ENCODE assay signal across 8 mouse cellular contexts in the genomic region with DNA sequence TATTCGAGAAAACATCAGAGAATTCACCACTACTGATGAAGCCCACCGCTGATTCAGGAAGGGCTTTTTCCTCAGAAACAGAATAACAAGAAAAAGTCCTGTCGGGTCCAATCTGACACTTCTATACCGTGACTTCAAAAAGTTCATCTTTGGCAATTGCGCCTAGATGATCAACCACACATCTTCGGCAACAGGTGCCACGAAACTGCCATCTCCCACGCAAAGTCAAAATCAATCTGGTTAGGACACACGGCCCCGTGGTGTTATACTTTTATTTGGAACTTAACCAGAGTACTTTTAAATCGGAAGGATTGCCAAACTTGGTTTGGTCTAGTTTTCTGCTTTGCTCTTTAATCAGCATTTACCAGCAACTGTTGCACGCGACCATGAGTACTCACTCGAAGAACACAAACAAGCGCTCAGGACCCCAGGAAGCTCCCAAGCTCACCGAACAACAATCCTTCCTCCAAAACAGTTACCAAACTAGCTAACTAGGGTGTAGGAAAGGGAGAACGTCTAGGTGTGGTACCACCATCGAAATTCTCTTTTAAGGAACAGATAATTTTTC. TPM values are rescaled to one million over a fixed set of nuclear protein-coding genes. Genes with fewer than 3 reads are reported as not detected.
A peak's percentile ranks its signal among the peaks of the same experiment; 100 is the strongest.
DNase-seq lines count a peak whose midpoint lies in the region; ATAC-seq and TF ChIP-seq lines count a peak whose summit lies in the region.

No protein-coding gene starts in this region.

- H3K27me3 ChIP-seq in hindbrain, embryonic 16.5 days (replicated peaks; ENCODE audit: control insufficient read depth, insufficient read depth, low read length): no peaks in the 10 kb centered on the region
- H3K27me3 ChIP-seq in midbrain, embryonic 15.5 days (replicated peaks): no peaks in the 10 kb centered on the region

- H3K9ac ChIP-seq in hindbrain, embryonic 16.5 days (ENCODE audit: low read depth, low read length): peak overlapping the region; percentile 98
- peak overlapping the region; percentile 94 for H3K9ac ChIP-seq in midbrain, embryonic 15.5 days

- no peak for ATAC-seq in hindbrain, embryonic 16.5 days
- no peak for ATAC-seq in midbrain, embryonic 15.5 days (replicated peaks)

- 1% methylated on average over 18 of the region's 18 CpGs for WGBS in hindbrain, embryonic 16.5 days
- WGBS in midbrain, embryonic 15.5 days: 1% methylated on average over 18 of the region's 18 CpGs

- peak overlapping the region; percentile 28; the same call in 1 of the 2 replicates for H3K27ac ChIP-seq in bone marrow macrophage, adult 2 months (ENCODE audit: insufficient read depth, low read depth, low read length)
- 0 out of 2 replicates have a peak overlapping the region, but pooled peaks have one; percentile 98 for H3K27ac ChIP-seq in hindbrain, embryonic 16.5 days (ENCODE audit: low read depth, low read length)
- H3K27ac ChIP-seq in midbrain, embryonic 15.5 days: peak overlapping the region; percentile 97

- peaks cover 7% of the 10 kb centered on the region for H3K4me1 ChIP-seq in bone marrow macrophage, adult 2 months (ENCODE audit: control insufficient read depth, insufficient read depth, low read length)
- H3K4me1 ChIP-seq in hindbrain, embryonic 16.5 days (ENCODE audit: control insufficient read depth, insufficient read depth, low read depth, low read length): peaks cover 23% of the 10 kb centered on the region
- H3K4me1 ChIP-seq in midbrain, embryonic 15.5 days: peaks cover 39% of the 10 kb centered on the region

- peak overlapping the region; percentile 77 for H3K4me2 ChIP-seq in hindbrain, embryonic 16.5 days (ENCODE audit: low read length)
- H3K4me2 ChIP-seq in midbrain, embryonic 15.5 days: peak overlapping the region; percentile 92

- no peaks in the 10 kb centered on the region for H3K9me3 ChIP-seq in hindbrain, embryonic 16.5 days (ENCODE audit: control insufficient read depth, low read length)
- H3K9me3 ChIP-seq in midbrain, embryonic 15.5 days: no peaks in the 10 kb centered on the region

- intact Hi-C loops in gastrocnemius, postnatal 36 days (cut with DNase I): no loop called here

- no peak for TF ChIP-seq POLR2A in bone marrow macrophage, adult 2 months (IDR thresholded peaks at IDR 0.05; ENCODE audit: borderline replicate concordance, low read depth, low read length)

- no peak for TF ChIP-seq CTCF in bone marrow macrophage, adult 2 months (IDR thresholded peaks at IDR 0.05; ENCODE audit: low read depth, low read length)

- H3K4me3 ChIP-seq in bone marrow macrophage, adult 2 months (ENCODE audit: insufficient read depth, low read length): peak overlapping the region; percentile 90
- H3K4me3 ChIP-seq in hindbrain, embryonic 16.5 days (ENCODE audit: low read length): peak overlapping the region; percentile 92
- peak overlapping the region; percentile 95 for H3K4me3 ChIP-seq in midbrain, embryonic 15.5 days

- H3K36me3 ChIP-seq in hindbrain, embryonic 16.5 days (ENCODE audit: control insufficient read depth, insufficient read depth, low read length): no peaks in the 10 kb centered on the region
- no peaks in the 10 kb centered on the region for H3K36me3 ChIP-seq in midbrain, embryonic 15.5 days (replicated peaks)

- DNase-seq in kidney, adult 18-20 months: peak; percentile 18
- DNase-seq in kidney, adult 11 months: no peak
- DNase-seq in ovary, postnatal 14 days (ENCODE audit: low spot score): no peak
- DNase-seq in gastrocnemius, postnatal 36 days: no peak
- DNase-seq in frontal cortex, postnatal 14 days (ENCODE audit: low spot score in 2 of 2): no peak

RNA-seq across cellular contexts. Expression of a gene that starts 1.6 kb away (rescaled TPM):
- 38.2 and 39.4 TPM in 2 replicates for polyA plus RNA-seq in bone marrow macrophage, adult 2 months (2012; ENCODE audit: insufficient read depth, insufficient read length, missing spikeins)
- 23.9 and 26.1 TPM in 2 replicates for polyA plus RNA-seq in hindbrain, embryonic 16.5 days (2015; fragmentation: Nextera tagmentation; extraction: Ambion mirVana)
- polyA plus RNA-seq in midbrain, embryonic 15.5 days (2015; fragmentation: Nextera tagmentation; extraction: Ambion mirVana): 34.8 and 36.0 TPM in 2 replicates
- 10 to 100 TPM; 15.9 to 18.0 TPM for total RNA-seq in gastrocnemius, postnatal 36 days (2021)

RNA-seq across cellular contexts. Expression of a gene that starts 58.9 kb away (rescaled TPM):
- 18.4 and 24.1 TPM in 2 replicates for polyA plus RNA-seq in bone marrow macrophage, adult 2 months (2012; ENCODE audit: insufficient read depth, insufficient read length, missing spikeins)
- 41.9 and 46.2 TPM in 2 replicates for polyA plus RNA-seq in hindbrain, embryonic 16.5 days (2015; fragmentation: Nextera tagmentation; extraction: Ambion mirVana)
- 53.8 and 54.5 TPM in 2 replicates for polyA plus RNA-seq in midbrain, embryonic 15.5 days (2015; fragmentation: Nextera tagmentation; extraction: Ambion mirVana)
- total RNA-seq in gastrocnemius, postnatal 36 days (2021): 10 to 100 TPM in 1 of 2 experiments, 1 to 10 TPM in 1; 9.3 to 12.8 TPM

Comparison
In these comparisons a context has a peak if more than half of its experiments do, and no peak if none do; other contexts are left out.
1. H3K27ac ChIP-seq: peak in every context shown above with its lines; median percentile 98 in hindbrain, embryonic 16.5 days; 97 in midbrain, embryonic 15.5 days; 28 in bone marrow macrophage, adult 2 months.